Mouse (Mus musculus): ENCODE results near the gene Lrrc7.

The Lrrc7 gene

GRCm38 (mm10) chr3:158561987-158562360 lies at the start of gene Lrrc7:
Gene Lrrc7 (minus strand): TSS chr3:158562221.
- no peak for DNase-seq (ENCODE audit: low spot score)

GRCm38 (mm10) chr3:158607065-158607464 lies 45.0 kb upstream of the Lrrc7 start:
- DNase-seq (ENCODE audit: low spot score) = no peak

GRCm38 (mm10) chr3:158605274-158605673 lies 43.3 kb upstream of the Lrrc7 start:
- DNase-seq (ENCODE audit: low spot score) = no peak

GRCm38 (mm10) chr3:158561256-158561986 lies 600 bp downstream of the Lrrc7 start:
- no peak for DNase-seq (ENCODE audit: low spot score)

- DNase-seq (ENCODE audit: low spot score) = no peak
These were observed 1.1 kb downstream of the Lrrc7 start for GRCm38 (mm10) chr3:158560891-158561255.

GRCm38 (mm10) chr3:158559691-158560650 lies 2.0 kb downstream of the Lrrc7 start:
- DNase-seq (ENCODE audit: low spot score) = no peak

GRCm38 (mm10) chr3:158559131-158559658 lies 2.8 kb downstream of the Lrrc7 start:
- no peak for DNase-seq (ENCODE audit: low spot score)

GRCm38 (mm10) chr3:158558631-158559030 lies 3.4 kb downstream of the Lrrc7 start:
- no peak for DNase-seq (ENCODE audit: low spot score)

- DNase-seq (ENCODE audit: low spot score) = no peak
These were observed 7.7 kb downstream of the Lrrc7 start for GRCm38 (mm10) chr3:158554280-158554679.

GRCm38 (mm10) chr3:158552105-158552504 lies 9.9 kb downstream of the Lrrc7 start:
- DNase-seq (ENCODE audit: low spot score) = no peak

GRCm38 (mm10) chr3:158543481-158543880 lies 18.5 kb downstream of the Lrrc7 start:
- DNase-seq (ENCODE audit: low spot score) = no peak

GRCm38 (mm10) chr3:158532859-158533258 lies 29.2 kb downstream of the Lrrc7 start:
- DNase-seq (ENCODE audit: low spot score) = no peak

- DNase-seq (ENCODE audit: low spot score) = no peak
These were observed 33.5 kb downstream of the Lrrc7 start for GRCm38 (mm10) chr3:158528471-158528870.

GRCm38 (mm10) chr3:158493730-158494129 lies 68.3 kb downstream of the Lrrc7 start:
- no peak for DNase-seq (ENCODE audit: low spot score)

GRCm38 (mm10) chr3:158479677-158480076 lies 82.3 kb downstream of the Lrrc7 start:
- no peak for DNase-seq (ENCODE audit: low spot score)

GRCm38 (mm10) chr3:158400600-158400999 lies 161.4 kb downstream of the Lrrc7 start:
- no peak for DNase-seq (ENCODE audit: low spot score)

- no peak for DNase-seq (ENCODE audit: low spot score)
These were observed 170.5 kb downstream of the Lrrc7 start for GRCm38 (mm10) chr3:158391534-158391933.

- no peak for DNase-seq (ENCODE audit: low spot score)
These were observed 174.0 kb downstream of the Lrrc7 start for GRCm38 (mm10) chr3:158388076-158388454.

- DNase-seq (ENCODE audit: low spot score) = no peak
These were observed 174.5 kb downstream of the Lrrc7 start for GRCm38 (mm10) chr3:158387413-158388075.

GRCm38 (mm10) chr3:158386848-158387247 lies 175.2 kb downstream of the Lrrc7 start:
- DNase-seq (ENCODE audit: low spot score) = no peak

- DNase-seq (ENCODE audit: low spot score) = no peak
These were observed 186.1 kb downstream of the Lrrc7 start for GRCm38 (mm10) chr3:158375885-158376284.

GRCm38 (mm10) chr3:158369169-158369568 lies 192.9 kb downstream of the Lrrc7 start:
- DNase-seq (ENCODE audit: low spot score) = no peak
